Mouse (Mus musculus): ENCODE results near the gene Tnc. TPM values are rescaled to one million over a fixed set of nuclear protein-coding genes. Genes with fewer than 3 reads are reported as not detected.

Tnc gene
- 1 to 10 TPM; 4.3 to 5.1 TPM for total RNA-seq (2021)
- long read RNA-seq, experiment 1, partial matches to known transcripts: 2 of 7 reads
- long read RNA-seq, experiment 1, other reads (novel, unspliced or antisense): 5 of 7 reads
- long read RNA-seq, experiment 2, full-length matches to known transcripts: 3 of 6 reads
- long read RNA-seq, experiment 2, partial matches to known transcripts: 0 of 6 reads
- long read RNA-seq, experiment 2, other reads (novel, unspliced or antisense): 3 of 6 reads

GRCm38 (mm10) chr4:64046831-64047493, at the start of gene Tnc:
Tnc (minus strand) TSS chr4:64047015.
- DNase-seq: peak; percentile 53 to 55
- intact Hi-C loops (cut with DNase I): no loop called here

GRCm38 (mm10) chr4:64094221-64094620, 47.4 kb upstream of the Tnc start:
- no peak for DNase-seq
- intact Hi-C loops (cut with DNase I): no loop called here

GRCm38 (mm10) chr4:64092857-64093256, 46.0 kb upstream of the Tnc start:
- intact Hi-C loops (cut with DNase I): no loop called here
- no peak for DNase-seq

DNA sequence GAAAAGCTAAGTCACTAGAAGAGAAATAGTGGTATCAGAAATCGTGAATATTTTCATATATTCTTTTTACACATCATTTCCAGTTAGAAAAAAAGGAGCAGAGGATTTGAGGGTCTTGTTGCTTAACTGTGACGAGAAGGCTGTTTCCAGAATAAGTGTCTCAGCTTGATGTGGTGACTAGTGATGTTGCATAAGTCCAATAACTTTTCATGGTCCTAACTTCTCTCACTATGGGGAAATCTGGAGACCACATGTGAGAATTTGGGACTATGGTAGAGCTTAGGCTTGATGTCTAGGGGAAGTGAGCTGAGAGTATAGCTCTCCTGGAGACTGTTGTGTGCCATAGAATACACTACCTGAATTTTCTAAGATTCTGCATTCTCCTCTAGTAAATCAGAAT, 42.6 kb upstream of the Tnc start:
- no peak for DNase-seq
- intact Hi-C loops (cut with DNase I): no loop called here

GRCm38 (mm10) chr4:64087675-64088074, 40.9 kb upstream of the Tnc start:
- no peak for DNase-seq
- intact Hi-C loops (cut with DNase I): no loop called here

DNA sequence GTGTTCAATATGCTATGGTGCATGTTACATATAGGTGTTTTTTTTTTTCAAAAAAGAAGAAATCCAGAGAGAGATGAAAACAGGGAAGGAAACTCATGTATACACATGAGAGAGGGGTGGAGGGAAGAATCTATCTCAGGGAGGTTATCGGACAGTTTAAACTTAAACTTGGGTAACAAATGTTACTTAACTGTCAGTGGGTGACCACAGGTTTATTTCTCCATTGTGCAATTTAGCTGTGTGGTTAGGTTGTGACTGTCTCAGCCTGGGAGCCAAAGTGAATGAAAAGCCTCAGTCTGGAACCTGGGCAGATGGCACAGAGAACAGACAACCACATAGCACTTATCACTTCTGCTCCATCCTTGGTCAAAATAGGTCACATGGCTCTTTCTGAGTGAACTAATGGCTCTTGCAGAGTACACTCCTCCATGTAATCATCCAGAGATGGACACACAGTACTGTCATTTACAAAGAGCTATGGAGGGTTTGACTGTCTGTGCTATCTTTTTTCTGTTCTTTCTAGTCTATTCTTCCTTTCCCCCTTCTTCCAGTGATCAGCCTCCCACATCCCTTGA, 39.3 kb upstream of the Tnc start:
- intact Hi-C loops (cut with DNase I): no loop called here
- DNase-seq: no peak

DNA sequence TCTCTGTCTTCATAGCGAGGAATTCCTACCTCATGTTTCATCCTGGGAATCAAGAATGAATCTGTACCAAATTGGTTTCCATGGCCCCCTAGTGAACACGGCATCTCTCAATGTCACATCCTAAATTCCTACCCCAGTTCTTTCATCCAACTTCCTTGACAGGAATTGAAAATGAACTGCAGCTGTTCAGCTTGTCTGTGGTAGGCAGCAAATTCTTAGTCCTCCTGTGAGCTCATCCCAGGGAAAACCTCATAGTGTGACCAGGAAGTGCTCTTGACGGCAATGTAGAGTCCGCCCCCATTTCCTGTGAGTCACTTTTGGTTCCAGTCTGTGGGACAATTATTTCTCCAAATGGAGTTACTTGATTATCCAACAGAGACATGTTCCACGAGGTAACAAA, 37.0 kb upstream of the Tnc start:
- intact Hi-C loops (cut with DNase I): no loop called here
- DNase-seq: peak in 1 of 2 experiments; percentile 6

GRCm38 (mm10) chr4:64078029-64078619, 31.3 kb upstream of the Tnc start:
- intact Hi-C loops (cut with DNase I): no loop called here
- peak; percentile 40 to 50 for DNase-seq

GRCm38 (mm10) chr4:64076349-64077025, 29.7 kb upstream of the Tnc start:
- DNase-seq: peak; percentile 37 to 43
- intact Hi-C loops (cut with DNase I): no loop called here

DNA sequence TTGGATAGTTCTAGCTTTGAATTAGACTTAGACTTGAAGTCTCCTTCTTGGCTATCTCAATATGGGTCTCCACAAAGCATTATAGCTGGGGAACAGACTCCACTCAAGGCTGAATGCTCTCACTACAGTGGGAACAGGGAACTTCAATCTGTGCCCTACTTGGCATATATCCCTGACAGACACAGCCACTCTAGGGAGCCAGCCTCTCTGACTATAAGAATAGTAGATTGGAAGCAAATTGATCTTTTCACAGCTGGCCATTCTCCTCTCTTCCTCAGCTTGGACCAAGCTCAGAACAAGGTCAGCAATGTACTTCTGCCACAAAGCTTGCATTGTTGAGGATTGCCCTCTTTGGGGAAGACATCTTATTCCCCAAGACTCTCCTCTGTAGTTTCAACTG, 27.9 kb upstream of the Tnc start:
- no peak for DNase-seq
- intact Hi-C loops (cut with DNase I): no loop called here

GRCm38 (mm10) chr4:64067394-64067793, 20.6 kb upstream of the Tnc start:
- no peak for DNase-seq
- intact Hi-C loops (cut with DNase I): no loop called here

DNA sequence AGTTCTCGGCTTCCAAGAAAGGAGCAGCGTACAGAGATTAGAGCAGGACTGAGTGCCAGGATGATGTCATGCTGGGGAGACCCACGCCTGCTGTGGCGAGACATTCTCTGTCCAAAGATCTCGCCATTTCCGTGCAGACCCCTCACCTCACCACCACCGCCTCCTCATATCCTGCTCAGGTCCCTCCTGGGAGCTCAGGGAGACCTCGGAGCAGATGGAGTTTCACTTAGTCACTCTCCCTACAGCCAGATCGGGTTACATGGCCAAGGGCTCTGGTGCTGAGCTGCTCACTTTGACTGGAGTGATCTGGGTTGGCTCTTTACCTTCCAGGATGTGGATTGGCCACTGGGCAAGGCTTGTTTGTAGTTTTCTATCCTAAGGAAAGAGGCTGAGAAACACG, 18.5 kb upstream of the Tnc start:
- intact Hi-C loops (cut with DNase I): no loop called here
- DNase-seq: peak; percentile 9 to 17

DNA sequence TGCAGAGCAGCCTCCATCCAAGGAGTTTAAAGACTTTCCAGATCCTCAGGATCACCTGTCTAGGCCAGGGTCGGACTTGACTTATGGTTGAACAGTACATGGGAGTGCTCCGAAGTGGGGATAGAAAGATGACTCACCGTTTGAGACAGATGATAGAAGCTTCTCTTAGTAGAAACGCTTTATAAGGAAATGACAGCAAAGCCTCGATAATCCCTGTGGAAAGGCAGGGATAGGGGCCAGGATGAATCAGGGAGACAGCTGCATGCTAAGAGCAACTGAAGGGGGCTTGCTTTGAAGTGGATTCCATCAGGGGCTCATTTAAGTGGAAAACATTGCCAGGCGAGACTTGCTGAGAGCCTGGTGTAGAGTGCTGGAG, 12.0 kb upstream of the Tnc start:
- DNase-seq: no peak
- intact Hi-C loops (cut with DNase I): no loop called here

- intact Hi-C loops (cut with DNase I): no loop called here
- no peak for DNase-seq
Measured at GRCm38 (mm10) chr4:64058048-64058855, 11.4 kb upstream of the Tnc start.

DNA sequence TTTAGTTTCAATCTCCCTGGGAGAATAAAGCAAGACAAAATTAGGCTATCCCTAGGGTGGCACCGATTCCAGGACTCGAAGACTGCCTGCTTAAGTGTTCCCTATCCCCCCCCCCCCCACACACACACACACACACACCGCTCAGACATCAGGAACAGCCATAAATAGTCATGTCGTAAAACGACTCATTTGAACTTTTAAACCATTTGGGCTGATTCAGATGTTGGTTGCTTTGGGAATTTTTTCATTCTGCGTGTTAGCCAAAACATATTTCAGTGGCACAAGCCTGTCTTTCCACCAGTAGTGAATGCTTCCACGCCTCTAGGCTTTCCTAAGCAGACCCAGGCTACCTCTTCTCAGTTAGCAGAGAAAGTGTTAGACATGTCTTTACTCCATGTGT, 1.4 kb upstream of the Tnc start:
- intact Hi-C loops (cut with DNase I): no loop called here
- DNase-seq: no peak

GRCm38 (mm10) chr4:64043893-64044292, 2.9 kb downstream of the Tnc start:
- DNase-seq: no peak
- intact Hi-C loops (cut with DNase I): no loop called here

GRCm38 (mm10) chr4:64043371-64043770, 3.4 kb downstream of the Tnc start:
- intact Hi-C loops (cut with DNase I): no loop called here
- DNase-seq: peak in 1 of 2 experiments; percentile 5

GRCm38 (mm10) chr4:64039091-64039490, 7.7 kb downstream of the Tnc start:
- DNase-seq: no peak

GRCm38 (mm10) chr4:64037513-64037912, 9.3 kb downstream of the Tnc start:
- DNase-seq: no peak
- intact Hi-C loops (cut with DNase I): no loop called here

More at GRCm38 (mm10) chr4:64039091-64039490, 7.7 kb downstream of the Tnc start:
- intact Hi-C loops (cut with DNase I): no loop called here

DNA sequence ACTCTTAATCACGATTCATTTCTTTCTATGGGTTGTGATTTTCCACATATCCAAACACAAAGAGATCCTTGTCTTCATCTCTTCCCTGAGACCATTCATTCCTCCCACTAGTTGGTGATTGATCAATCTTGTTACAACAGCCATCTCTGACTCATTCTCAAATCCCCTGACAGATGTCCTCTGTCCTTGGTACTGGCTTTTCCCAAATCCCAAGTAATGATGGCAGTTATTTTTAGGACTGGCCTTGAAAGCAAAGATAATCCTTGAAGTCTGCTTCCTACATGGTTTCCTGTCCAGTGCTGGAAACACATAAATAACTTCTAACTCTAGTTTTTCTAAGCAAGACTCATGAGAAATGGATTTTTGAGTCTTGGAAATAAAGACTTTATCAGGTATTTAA, 12.1 kb downstream of the Tnc start:
- no peak for DNase-seq
- intact Hi-C loops (cut with DNase I): no loop called here

Data from heart, postnatal 14 days (tissue).